Mouse (Mus musculus): ENCODE data around the gene Lin7c.

- TF ChIP-seq CTCF (IDR thresholded peaks at IDR 0.05; ENCODE audit: low read depth) (no peak), EP300 (IDR thresholded peaks at IDR 0.05; ENCODE audit: low read depth) (no peak)
Observed at GRCm38 (mm10) chr2:109920471-109920870, 29.8 kb downstream of the Lin7c start.

Measured in heart, postnatal 0 days (tissue).